Mouse (Mus musculus): ENCODE measurements around the gene 1700086D15Rik. TPM values are rescaled to one million over a fixed set of nuclear protein-coding genes. Genes with fewer than 3 reads are reported as not detected.

The 1700086D15Rik gene
- total RNA-seq, 1 experiment, result 1.1 TPM

DNA sequence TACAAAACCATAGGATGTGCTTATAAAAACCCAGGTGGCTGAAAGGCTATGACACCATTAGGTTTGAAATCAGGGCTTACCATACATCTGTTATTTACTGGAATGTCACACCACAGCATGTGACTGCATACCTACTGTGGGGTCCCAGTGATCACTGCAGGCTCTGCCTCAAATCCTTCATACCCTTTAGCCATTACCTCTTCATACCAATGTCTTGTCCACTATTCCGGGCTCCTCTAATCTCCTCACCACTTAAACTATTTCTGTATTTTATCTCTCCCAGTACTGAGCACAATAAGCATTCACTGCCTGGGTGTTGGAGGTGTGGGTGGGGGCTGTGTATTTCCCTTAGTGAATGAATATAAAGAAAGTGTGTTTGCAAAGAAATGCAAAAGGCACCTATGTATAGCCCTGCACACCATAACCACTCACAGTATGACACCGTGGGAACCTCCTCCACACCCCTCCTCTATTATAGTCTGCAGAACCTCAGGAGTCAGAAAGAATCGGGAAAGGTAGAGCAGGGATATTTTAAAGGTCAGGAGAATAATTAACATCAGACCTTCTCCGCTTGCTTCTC, 16.8 kb downstream of the 1700086D15Rik start:
- TF ChIP-seq CHD2 (IDR thresholded peaks at IDR 0.05; ENCODE audit: low read depth, low read length) (no peak), ZC3H11A (IDR thresholded peaks at IDR 0.05; ENCODE audit: borderline replicate concordance, low read depth, low read length) (no peak), ZNF384 (IDR thresholded peaks at IDR 0.05; ENCODE audit: low read depth, low read length) (no peak), HCFC1 (IDR thresholded peaks at IDR 0.05; ENCODE audit: borderline replicate concordance, insufficient read depth, low read length) (no peak), MAFK (IDR thresholded peaks at IDR 0.05; ENCODE audit: insufficient read depth, low read depth, low read length) (no peak)
- in situ Hi-C loops (cut with MboI; ENCODE audit: low sequenced_read_pairs in 2 of 2, unreplicated experiment in 2 of 2), result no loop called here
- no peak overlapping the region for H3K27ac ChIP-seq (ENCODE audit: insufficient read depth, low read depth, low read length, poor library complexity, severe bottlenecking)

DNA sequence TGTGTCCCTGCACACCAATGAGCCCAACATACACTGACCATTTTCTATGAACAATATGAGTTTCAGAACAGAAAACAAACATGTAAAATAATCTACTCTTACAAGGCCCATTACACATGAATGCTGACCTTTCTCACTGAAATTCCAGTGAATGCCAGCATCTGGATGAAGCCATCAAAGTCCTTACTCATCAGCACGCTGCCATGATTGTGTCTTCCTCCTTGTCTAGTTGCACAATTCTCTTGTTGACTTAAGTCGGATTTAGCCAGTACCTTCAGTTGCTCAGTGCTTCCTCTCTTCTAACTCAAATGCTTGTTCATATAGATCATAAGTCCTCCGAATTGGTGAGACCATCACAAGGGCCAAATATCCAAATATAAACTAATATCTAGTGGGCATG, 20.7 kb downstream of the 1700086D15Rik start:
- TF ChIP-seq ZNF384 (IDR thresholded peaks at IDR 0.05; ENCODE audit: low read depth, low read length), result no peak
- TF ChIP-seq ZC3H11A (IDR thresholded peaks at IDR 0.05; ENCODE audit: borderline replicate concordance, low read depth, low read length), result no peak
- TF ChIP-seq MAFK (IDR thresholded peaks at IDR 0.05; ENCODE audit: insufficient read depth, low read depth, low read length), result no peak
- H3K4me3 ChIP-seq (ENCODE audit: insufficient read depth in 1 of 2, low read depth in 1 of 2, low read length in 2 of 2, poor library complexity in 1 of 2, severe bottlenecking in 1 of 2), result no peak overlapping the region
- no peaks in the 10 kb centered on the region for H3K36me3 ChIP-seq (ENCODE audit: control insufficient read depth, insufficient read depth, low read length, poor library complexity, severe bottlenecking)
- no peak overlapping the region for H3K27ac ChIP-seq (ENCODE audit: insufficient read depth, low read depth, low read length, poor library complexity, severe bottlenecking)
- DNase-seq (ENCODE audit: low read depth, low spot score), result no peak
- H3K9ac ChIP-seq (ENCODE audit: insufficient read depth, low read depth, low read length, poor library complexity, severe bottlenecking), result no peak overlapping the region
- peaks cover 0 to 3% of the 10 kb centered on the region in 2 experiments; a peak in 3 of 4 replicates for H3K4me1 ChIP-seq (ENCODE audit: control insufficient read depth in 2 of 2, insufficient read depth in 2 of 2, low read length in 2 of 2, poor library complexity in 1 of 2)
- no peaks in the 10 kb centered on the region for H3K9me3 ChIP-seq (ENCODE audit: control insufficient read depth, insufficient read depth, low read depth, low read length)
- in situ Hi-C loops (cut with MboI; ENCODE audit: low sequenced_read_pairs in 2 of 2, unreplicated experiment in 2 of 2), result no loop called here

More for the DNA sequence above, 16.8 kb downstream of the 1700086D15Rik start:
- Histone ChIP-seq H3K9me3 (ENCODE audit: control insufficient read depth, insufficient read depth, low read depth, low read length) (no peaks in the 10 kb centered on the region), H3K4me1 (ENCODE audit: control insufficient read depth in 2 of 2, insufficient read depth in 2 of 2, low read length in 2 of 2, poor library complexity in 1 of 2) (peaks cover 0 to 6% of the 10 kb centered on the region in 2 experiments; a peak in 3 of 4 replicates), H3K36me3 (ENCODE audit: control insufficient read depth, insufficient read depth, low read length, poor library complexity, severe bottlenecking) (no peaks in the 10 kb centered on the region), H3K4me3 (ENCODE audit: insufficient read depth in 1 of 2, low read depth in 1 of 2, low read length in 2 of 2, poor library complexity in 1 of 2, severe bottlenecking in 1 of 2) (no peak overlapping the region), H3K9ac (ENCODE audit: insufficient read depth, low read depth, low read length, poor library complexity, severe bottlenecking) (no peak overlapping the region)
- DNase-seq (ENCODE audit: low read depth, low spot score), result no peak

DNA sequence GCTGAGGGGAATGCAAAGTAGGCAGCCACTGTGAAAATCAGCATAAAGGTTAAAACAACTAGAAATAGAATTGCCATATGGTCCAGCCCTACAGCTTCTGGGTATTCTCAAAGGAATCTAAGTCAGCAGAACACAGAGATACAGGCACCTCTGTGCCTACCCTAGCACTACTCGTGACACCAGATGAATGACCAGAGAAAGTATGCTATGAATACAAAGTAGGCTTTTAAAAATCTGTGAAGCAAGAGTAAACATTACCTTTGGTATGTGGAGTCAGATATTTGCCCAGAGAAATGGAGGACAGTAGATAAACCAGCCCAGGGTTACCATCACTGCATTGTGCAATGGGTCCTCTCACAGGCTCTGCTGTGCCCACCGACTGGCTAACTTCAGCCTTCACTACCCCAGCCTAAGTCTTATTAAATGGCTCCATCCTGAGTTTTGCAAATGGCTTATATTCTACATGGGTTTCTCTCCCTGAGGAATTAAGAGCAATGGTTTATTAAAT, 22.5 kb downstream of the 1700086D15Rik start:
- TF ChIP-seq HCFC1 (IDR thresholded peaks at IDR 0.05; ENCODE audit: borderline replicate concordance, insufficient read depth, low read length) (no peak), ZNF384 (IDR thresholded peaks at IDR 0.05; ENCODE audit: low read depth, low read length) (no peak), ZC3H11A (IDR thresholded peaks at IDR 0.05; ENCODE audit: borderline replicate concordance, low read depth, low read length) (no peak), CHD2 (IDR thresholded peaks at IDR 0.05; ENCODE audit: low read depth, low read length) (no peak), MAFK (IDR thresholded peaks at IDR 0.05; ENCODE audit: insufficient read depth, low read depth, low read length) (no peak)
- Histone ChIP-seq H3K9me3 (ENCODE audit: control insufficient read depth, insufficient read depth, low read depth, low read length) (no peaks in the 10 kb centered on the region), H3K27ac (ENCODE audit: insufficient read depth, low read depth, low read length, poor library complexity, severe bottlenecking) (no peak overlapping the region), H3K4me1 (ENCODE audit: control insufficient read depth in 2 of 2, insufficient read depth in 2 of 2, low read length in 2 of 2, poor library complexity in 1 of 2) (no peaks in the 10 kb centered on the region; a peak in 1 of 4 replicates), H3K9ac (ENCODE audit: insufficient read depth, low read depth, low read length, poor library complexity, severe bottlenecking) (no peak overlapping the region), H3K4me3 (ENCODE audit: insufficient read depth in 1 of 2, low read depth in 1 of 2, low read length in 2 of 2, poor library complexity in 1 of 2, severe bottlenecking in 1 of 2) (no peak overlapping the region), H3K36me3 (ENCODE audit: control insufficient read depth, insufficient read depth, low read length, poor library complexity, severe bottlenecking) (no peaks in the 10 kb centered on the region)
- in situ Hi-C loops (cut with MboI; ENCODE audit: low sequenced_read_pairs in 2 of 2, unreplicated experiment in 2 of 2), result no loop called here
- no peak for DNase-seq (ENCODE audit: low read depth, low spot score)

DNA sequence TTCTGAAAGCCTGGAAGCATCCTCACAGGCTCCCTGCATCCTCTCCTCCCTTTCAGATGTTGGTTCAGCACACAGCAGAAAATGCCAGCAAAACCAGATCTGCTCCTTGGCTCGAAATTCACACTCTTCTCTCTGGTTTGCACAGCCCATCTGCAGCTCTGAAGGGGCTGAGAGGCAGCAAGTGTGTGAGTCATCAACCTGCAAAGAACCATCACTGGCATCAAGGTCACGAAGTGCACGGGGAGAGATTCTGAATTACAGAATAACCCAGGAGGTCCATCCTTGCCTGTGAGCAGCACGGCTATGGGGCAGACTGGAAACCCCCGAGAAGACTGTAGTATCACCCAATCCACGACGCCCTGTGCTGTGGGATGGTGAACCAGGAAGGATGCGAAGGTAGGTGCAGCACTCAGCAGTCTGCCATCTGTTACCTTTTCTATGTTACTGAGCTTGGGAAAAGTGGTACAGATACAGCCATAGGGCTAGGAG, 24.4 kb downstream of the 1700086D15Rik start:
- no peak for DNase-seq (ENCODE audit: low read depth, low spot score)
- Histone ChIP-seq H3K4me3 (ENCODE audit: insufficient read depth in 1 of 2, low read depth in 1 of 2, low read length in 2 of 2, poor library complexity in 1 of 2, severe bottlenecking in 1 of 2) (no peak overlapping the region), H3K27ac (ENCODE audit: insufficient read depth, low read depth, low read length, poor library complexity, severe bottlenecking) (no peak overlapping the region), H3K4me1 (ENCODE audit: control insufficient read depth in 2 of 2, insufficient read depth in 2 of 2, low read length in 2 of 2, poor library complexity in 1 of 2) (no peaks in the 10 kb centered on the region; a peak in 2 of 4 replicates), H3K9ac (ENCODE audit: insufficient read depth, low read depth, low read length, poor library complexity, severe bottlenecking) (no peak overlapping the region), H3K9me3 (ENCODE audit: control insufficient read depth, insufficient read depth, low read depth, low read length) (no peaks in the 10 kb centered on the region), H3K36me3 (ENCODE audit: control insufficient read depth, insufficient read depth, low read length, poor library complexity, severe bottlenecking) (no peaks in the 10 kb centered on the region)
- in situ Hi-C loops (cut with MboI; ENCODE audit: low sequenced_read_pairs in 2 of 2, unreplicated experiment in 2 of 2), result no loop called here
- TF ChIP-seq ZNF384 (IDR thresholded peaks at IDR 0.05; ENCODE audit: low read depth, low read length) (no peak), ZC3H11A (IDR thresholded peaks at IDR 0.05; ENCODE audit: borderline replicate concordance, low read depth, low read length) (no peak), HCFC1 (IDR thresholded peaks at IDR 0.05; ENCODE audit: borderline replicate concordance, insufficient read depth, low read length) (no peak), MAFK (IDR thresholded peaks at IDR 0.05; ENCODE audit: insufficient read depth, low read depth, low read length) (no peak), CHD2 (IDR thresholded peaks at IDR 0.05; ENCODE audit: low read depth, low read length) (no peak)
